Mouse (Mus musculus) stomach, embryonic 16.5 days (tissue): ENCODE results near the gene Gm42372. TPM values are rescaled to one million over a fixed set of nuclear protein-coding genes. Genes with fewer than 3 reads are reported as not detected.

Source experiments
- ATAC-seq: fragments of 200-750 bp; cut with Nextera tagmentation; 2 replicates; pipeline ENCODE4 v1.8.0; 2017; ENCODE audit warnings: moderate number of reproducible peaks, moderate TSS enrichment; ENCODE audit not compliant: insufficient read depth, low FRiP score
- H3K27ac ChIP-seq: fragments of 300-500 bp; sonication (generic); 2 replicates; pipeline ENCODE4 v1.5.1; 2014; ENCODE audit warnings: low read length
- H3K27me3 ChIP-seq: fragments of 300-500 bp; sonication (generic); 2 replicates; pipeline ENCODE4 v1.6.1; 2014; ENCODE audit warnings: low read length, control low read depth, mixed read lengths; ENCODE audit not compliant: control insufficient read depth, insufficient read depth
- H3K36me3 ChIP-seq: fragments of 300-500 bp; sonication (generic); 2 replicates; pipeline ENCODE4 v1.6.1; 2014; ENCODE audit warnings: low read length; ENCODE audit not compliant: control insufficient read depth, insufficient read depth
- H3K4me1 ChIP-seq: fragments of 300-500 bp; sonication (generic); 2 replicates; pipeline ENCODE4 v1.6.1; 2014; ENCODE audit warnings: low read length, control low read depth, mixed read lengths; ENCODE audit not compliant: control insufficient read depth, insufficient read depth
- H3K4me2 ChIP-seq: fragments of 300-500 bp; sonication (generic); 2 replicates; pipeline ENCODE4 v1.6.1; 2014; ENCODE audit warnings: low read depth, low read length, mixed read lengths
- H3K4me3 ChIP-seq: fragments of 300-500 bp; sonication (generic); replicated peaks from 2 replicates; pipeline ENCODE4 v1.5.1; 2014; ENCODE audit warnings: mild to moderate bottlenecking, low read length
- H3K9ac ChIP-seq: fragments of 300-500 bp; sonication (generic); 2 replicates; pipeline ENCODE4 v1.6.1; 2014; ENCODE audit warnings: low read length
- H3K9me3 ChIP-seq: fragments of 300-500 bp; sonication (generic); replicated peaks from 2 replicates; pipeline ENCODE4 v1.6.1; 2016; ENCODE audit warnings: low read length, control low read depth; ENCODE audit not compliant: control insufficient read depth
- WGBS: fragments of 180-500 bp; shearing (Covaris S2); extraction: QIAGEN DNeasy Blood & Tissue Kit; methylation state at CpG from one replicate; pipeline ENCODE4 v1.1.7; 2014; 5-methylcytosine and 5-hydroxymethylcytosine counted together
- polyA plus RNA-seq: library from polyadenylated mRNA; unstranded; fragments of >200 nt; fragmentation: Nextera tagmentation; extraction: Ambion mirVana; gene quantifications from 2 replicates; pipeline ENCODE4 v1.2.1, GENCODE M21; 2015

Gm42372 gene
- polyA plus RNA-seq, 1 experiment from 2014 or later = 0.25 TPM

DNA sequence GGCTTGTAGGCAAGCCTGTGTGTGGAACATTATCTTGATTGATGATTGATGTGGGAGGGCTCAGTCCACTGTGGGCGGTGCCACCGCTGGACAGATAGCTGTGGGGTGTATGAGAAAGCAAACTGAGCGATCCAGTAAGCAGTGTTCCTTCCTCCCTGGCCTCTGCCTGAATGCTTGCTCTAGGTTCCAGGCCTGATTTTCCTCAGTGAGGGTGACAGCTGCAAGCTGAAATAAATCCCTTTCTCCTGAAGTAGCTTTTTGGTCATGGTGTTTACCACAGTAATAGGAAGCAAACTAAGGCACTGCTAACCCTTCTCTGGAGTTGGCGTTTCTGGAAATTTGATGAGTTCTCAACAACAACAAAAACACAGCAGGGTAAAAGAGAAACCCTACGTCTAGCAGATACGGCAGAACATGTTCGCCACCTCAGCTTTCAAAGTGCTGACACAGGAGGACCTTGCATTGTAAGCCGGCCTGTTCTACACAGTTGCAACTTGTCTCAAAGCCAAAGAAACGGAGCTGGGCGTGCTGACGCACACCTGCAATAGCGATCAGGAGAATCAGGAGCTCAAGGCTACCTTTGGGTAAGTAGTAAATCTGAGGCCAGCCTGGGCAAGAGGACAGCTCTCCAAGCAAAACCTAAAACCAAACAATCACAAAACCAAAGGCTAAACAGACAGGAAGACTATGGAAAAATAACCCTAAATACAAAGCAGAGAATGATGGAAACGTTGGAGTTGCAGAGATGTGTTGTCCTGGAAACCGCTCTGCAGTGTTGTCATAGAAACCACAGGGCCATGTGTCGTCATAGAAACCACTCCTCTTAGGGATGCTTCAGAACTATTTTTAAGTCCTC is 26.2 kb upstream of the Gm42372 start:
- H3K9me3 ChIP-seq = no peaks in the 10 kb centered on the region
- H3K4me2 ChIP-seq = no peak overlapping the region
- no peaks in the 10 kb centered on the region for H3K27me3 ChIP-seq
- H3K36me3 ChIP-seq = no peaks in the 10 kb centered on the region
- H3K27ac ChIP-seq = no peak overlapping the region
- WGBS = 65% methylated on average over 15 of the region's 15 CpGs
- ATAC-seq = no peak
- no peaks in the 10 kb centered on the region for H3K4me1 ChIP-seq
- H3K4me3 ChIP-seq = no peak overlapping the region
- no peak overlapping the region for H3K9ac ChIP-seq

DNA sequence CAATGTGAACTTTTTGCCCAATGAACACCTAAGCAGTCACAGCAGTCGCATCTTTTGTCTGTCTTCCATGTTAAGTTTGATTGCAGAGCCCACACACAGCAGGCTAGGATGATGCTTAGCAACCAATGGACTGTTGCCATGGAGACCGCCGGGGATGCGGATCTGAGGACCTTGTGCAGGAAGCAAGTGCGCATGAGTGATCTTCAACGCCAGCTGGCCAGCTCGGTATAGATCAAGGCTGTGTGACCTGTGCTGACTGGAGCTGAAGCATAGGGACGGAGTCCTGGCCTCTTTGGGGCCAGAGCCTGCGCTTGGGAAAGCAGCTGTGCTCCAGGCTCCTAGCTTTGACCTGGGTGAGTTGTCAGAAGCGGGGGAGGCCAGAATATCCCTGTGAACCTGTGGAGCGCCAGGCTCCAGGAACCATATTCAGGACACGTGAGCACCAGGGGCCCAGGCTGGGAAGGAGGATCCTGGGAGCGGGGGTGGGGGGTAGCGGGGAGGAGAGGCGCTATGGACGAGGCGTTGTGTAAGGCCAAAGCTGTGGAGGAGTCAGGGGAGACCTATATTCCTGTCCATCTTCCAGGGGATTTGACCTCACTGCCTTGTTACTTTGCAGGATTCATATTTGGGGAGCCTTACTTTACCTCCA is 23.2 kb upstream of the Gm42372 start, which contains the start of gene Pnmal1:
Gene Pnmal1, plus strand, starts transcription at position 141 of the 649 bp plus-strand sequence.
- peak; percentile 66; the same call in 1 of the 2 replicates for ATAC-seq
- Histone ChIP-seq H3K4me1 (no peaks in the 10 kb centered on the region), H3K4me3 (no peak within 1 kb of the TSS), H3K9me3 (no peaks in the 10 kb centered on the region), H3K4me2 (no peak within 1 kb of the TSS), H3K27ac (no peak within 1 kb of the TSS), H3K27me3 (no peaks in the 10 kb centered on the region), H3K36me3 (no peaks in the 10 kb centered on the region), H3K9ac (peak within 1 kb of the TSS; percentile 15; the same call in 1 of the 2 replicates)
- 23% methylated on average over 17 of the region's 17 CpGs for WGBS

DNA sequence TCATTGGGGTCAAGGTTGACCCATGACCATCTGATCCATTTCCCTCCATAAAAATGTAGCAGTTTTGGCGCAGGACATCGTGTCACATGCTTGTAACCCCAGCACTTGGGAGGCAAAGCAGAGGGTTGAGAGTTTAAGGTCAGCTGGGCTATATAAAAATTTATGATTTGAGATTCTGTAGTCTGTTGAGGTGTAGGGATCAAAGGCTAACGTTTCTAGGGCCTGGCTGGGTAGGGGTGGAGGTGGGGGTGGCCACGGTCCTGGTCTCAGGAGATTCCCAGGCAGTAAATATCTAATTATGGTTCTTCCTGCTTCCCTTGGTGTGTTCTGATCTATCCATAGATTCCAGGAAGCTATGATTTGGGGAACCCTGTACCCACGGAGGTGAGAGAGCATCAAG is 21.2 kb upstream of the Gm42372 start:
- Histone ChIP-seq H3K36me3 (no peaks in the 10 kb centered on the region), H3K4me2 (no peak overlapping the region), H3K4me3 (no peak overlapping the region), H3K27me3 (no peaks in the 10 kb centered on the region), H3K9ac (no peak overlapping the region), H3K27ac (no peak overlapping the region), H3K4me1 (no peaks in the 10 kb centered on the region), H3K9me3 (no peaks in the 10 kb centered on the region)
- 65% methylated on average over 5 of the region's 5 CpGs for WGBS
- ATAC-seq = no peak

DNA sequence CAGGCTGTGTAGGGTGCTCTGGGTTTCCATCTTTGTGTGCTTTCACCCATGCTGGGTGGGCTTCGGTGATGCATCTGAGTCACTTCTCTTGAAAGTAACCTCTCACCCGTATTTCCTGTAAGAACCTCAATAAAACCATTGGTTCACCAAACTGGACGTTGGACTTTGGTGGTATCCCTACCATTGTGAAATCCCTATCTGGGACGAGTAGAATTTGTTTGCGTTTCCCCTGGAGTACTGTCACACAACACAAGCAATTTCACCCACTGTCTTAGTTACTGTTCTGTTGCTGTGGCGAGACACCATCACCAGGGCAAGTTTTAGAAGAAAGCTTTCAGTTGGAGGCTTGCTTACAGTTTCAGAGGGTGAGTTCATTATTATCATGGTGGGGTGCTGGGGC is 14.5 kb upstream of the Gm42372 start:
- no peak overlapping the region for H3K4me3 ChIP-seq
- WGBS = 78% methylated on average over 6 of the region's 6 CpGs
- H3K27ac ChIP-seq = no peak overlapping the region
- no peaks in the 10 kb centered on the region for H3K27me3 ChIP-seq
- no peak for ATAC-seq
- H3K4me2 ChIP-seq = no peak overlapping the region
- H3K4me1 ChIP-seq = no peaks in the 10 kb centered on the region
- no peaks in the 10 kb centered on the region for H3K36me3 ChIP-seq
- H3K9ac ChIP-seq = no peak overlapping the region
- 0 out of 2 replicates have a peak, but pooled peaks cover 4% of the 10 kb centered on the region for H3K9me3 ChIP-seq

DNA sequence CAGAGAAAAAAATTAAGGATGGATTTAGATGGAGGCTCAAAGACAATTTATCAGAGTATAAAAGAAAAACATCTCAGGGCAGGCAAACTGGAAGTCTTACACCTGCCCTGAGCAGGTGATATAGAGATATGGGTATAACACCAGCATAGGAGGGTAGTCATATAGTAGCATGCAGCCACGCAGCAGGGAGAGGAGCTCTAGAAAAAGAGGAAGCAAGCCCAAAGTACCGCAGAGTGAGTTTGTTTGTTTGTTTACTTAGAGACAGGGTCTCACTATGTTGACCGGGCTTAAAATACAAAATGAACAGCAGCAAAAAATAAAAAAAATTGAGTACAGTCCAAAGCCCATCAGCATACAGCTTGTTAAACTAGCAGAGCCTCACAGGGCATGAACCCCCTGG is 11.7 kb upstream of the Gm42372 start:
- H3K27ac ChIP-seq = no peak overlapping the region
- no peaks in the 10 kb centered on the region for H3K36me3 ChIP-seq
- no peak overlapping the region for H3K9ac ChIP-seq
- H3K9me3 ChIP-seq = 0 out of 2 replicates have a peak, but pooled peaks cover 4% of the 10 kb centered on the region
- H3K4me3 ChIP-seq = no peak overlapping the region
- no peak for ATAC-seq
- WGBS = 63% methylated on average over 3 of the region's 3 CpGs
- H3K4me2 ChIP-seq = no peak overlapping the region
- H3K27me3 ChIP-seq = no peaks in the 10 kb centered on the region
- H3K4me1 ChIP-seq = no peaks in the 10 kb centered on the region

DNA sequence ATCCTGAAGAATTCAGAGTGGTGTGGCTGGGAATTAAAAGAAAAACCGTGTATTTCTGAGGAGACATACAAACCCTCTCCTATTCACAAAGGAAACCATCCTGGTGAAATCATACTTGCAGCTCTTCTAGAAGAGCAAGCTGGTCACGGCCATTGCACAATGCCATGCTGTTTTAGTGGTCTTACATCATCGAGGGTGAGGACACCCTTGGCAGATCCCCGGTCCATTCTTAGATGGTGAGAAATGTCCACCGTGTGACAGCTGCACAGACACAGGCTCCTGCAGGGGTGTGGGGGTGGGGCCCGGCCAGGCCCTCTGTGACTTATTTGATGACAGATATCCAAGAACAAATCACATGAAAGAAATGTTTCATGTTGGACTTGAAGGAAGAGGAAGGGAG is 8.9 kb upstream of the Gm42372 start:
- ATAC-seq = no peak
- Histone ChIP-seq H3K4me2 (no peak overlapping the region), H3K4me1 (no peaks in the 10 kb centered on the region), H3K27ac (no peak overlapping the region), H3K27me3 (no peaks in the 10 kb centered on the region), H3K9me3 (no peaks in the 10 kb centered on the region), H3K36me3 (no peaks in the 10 kb centered on the region), H3K4me3 (no peak overlapping the region), H3K9ac (no peak overlapping the region)
- 57% methylated on average over 6 of the region's 6 CpGs for WGBS

DNA sequence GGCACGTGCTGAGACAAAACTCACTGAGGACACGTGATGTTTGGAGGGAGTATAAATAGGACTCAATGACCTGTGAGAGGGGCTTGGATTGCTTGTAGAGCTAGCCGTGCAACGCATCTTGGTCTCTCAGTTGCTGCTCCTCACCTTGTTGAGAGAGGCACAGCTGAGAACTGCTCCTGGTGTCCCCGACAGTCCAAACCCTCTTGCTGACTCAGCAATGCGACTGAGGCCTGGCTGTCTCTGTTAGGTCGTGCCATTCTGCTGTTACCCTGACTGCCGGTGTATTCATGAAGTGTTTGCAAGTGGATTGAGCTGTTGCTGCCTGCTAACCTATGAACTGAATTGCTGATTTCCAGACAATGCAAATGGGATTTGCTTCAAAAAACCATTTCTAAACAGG is 6.6 kb upstream of the Gm42372 start:
- H3K36me3 ChIP-seq = no peaks in the 10 kb centered on the region
- no peak overlapping the region for H3K27ac ChIP-seq
- ATAC-seq = no peak
- no peak overlapping the region for H3K4me3 ChIP-seq
- H3K27me3 ChIP-seq = no peaks in the 10 kb centered on the region
- WGBS = 53% methylated on average over 8 of the region's 8 CpGs
- no peak overlapping the region for H3K9ac ChIP-seq
- H3K4me2 ChIP-seq = no peak overlapping the region
- H3K9me3 ChIP-seq = no peaks in the 10 kb centered on the region
- H3K4me1 ChIP-seq = no peaks in the 10 kb centered on the region

DNA sequence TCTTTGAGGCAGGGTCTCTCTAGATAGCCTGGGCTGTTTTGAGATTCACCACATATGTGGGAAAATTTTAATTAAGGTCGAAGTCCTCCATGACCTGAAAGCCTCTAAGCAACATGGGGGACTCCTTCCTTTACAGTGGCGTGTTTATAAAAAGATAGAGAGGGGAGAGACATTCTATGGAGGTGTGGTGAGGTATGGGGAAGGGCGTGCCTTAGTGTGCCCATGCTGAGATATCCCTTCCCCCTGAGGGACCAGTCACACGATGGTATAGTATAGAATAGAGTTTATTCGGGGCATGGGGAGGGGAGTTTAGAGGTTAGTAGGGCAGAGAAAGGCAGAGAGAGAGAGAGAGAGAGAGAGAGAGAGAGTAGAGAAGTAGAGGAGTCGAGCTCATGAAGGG is 4.7 kb upstream of the Gm42372 start:
- no peak overlapping the region for H3K27ac ChIP-seq
- no peak overlapping the region for H3K4me2 ChIP-seq
- H3K9ac ChIP-seq = no peak overlapping the region
- 62% methylated on average over 6 of the region's 6 CpGs for WGBS
- no peak overlapping the region for H3K4me3 ChIP-seq
- H3K4me1 ChIP-seq = no peaks in the 10 kb centered on the region
- no peak for ATAC-seq
- H3K36me3 ChIP-seq = no peaks in the 10 kb centered on the region
- H3K27me3 ChIP-seq = no peaks in the 10 kb centered on the region
- H3K9me3 ChIP-seq = no peaks in the 10 kb centered on the region

DNA sequence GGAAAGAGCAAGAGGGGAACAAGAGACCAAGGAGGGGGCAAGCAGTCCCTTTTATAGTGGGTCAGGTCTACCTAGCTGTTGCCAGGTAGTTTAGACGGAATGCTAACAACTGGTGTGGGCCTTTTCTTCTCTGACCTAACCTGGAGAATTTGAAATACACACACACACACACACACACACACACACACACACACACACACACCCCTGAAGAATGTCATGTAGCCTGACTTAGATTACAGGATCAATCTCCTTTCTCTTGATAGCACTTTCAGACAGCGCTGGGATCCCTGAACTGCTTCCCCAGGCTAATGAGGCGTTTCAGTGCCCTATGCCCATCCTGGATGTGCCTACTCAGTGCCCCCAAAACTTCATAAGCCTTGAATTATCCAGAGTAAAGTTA is 4.3 kb upstream of the Gm42372 start:
- Histone ChIP-seq H3K36me3 (no peaks in the 10 kb centered on the region), H3K9me3 (no peaks in the 10 kb centered on the region), H3K27me3 (no peaks in the 10 kb centered on the region), H3K9ac (no peak overlapping the region), H3K27ac (no peak overlapping the region), H3K4me2 (no peak overlapping the region), H3K4me1 (no peaks in the 10 kb centered on the region), H3K4me3 (no peak overlapping the region)
- ATAC-seq = no peak
- WGBS = 85% methylated on average over 3 of the region's 3 CpGs
